In the genomic region with DNA sequence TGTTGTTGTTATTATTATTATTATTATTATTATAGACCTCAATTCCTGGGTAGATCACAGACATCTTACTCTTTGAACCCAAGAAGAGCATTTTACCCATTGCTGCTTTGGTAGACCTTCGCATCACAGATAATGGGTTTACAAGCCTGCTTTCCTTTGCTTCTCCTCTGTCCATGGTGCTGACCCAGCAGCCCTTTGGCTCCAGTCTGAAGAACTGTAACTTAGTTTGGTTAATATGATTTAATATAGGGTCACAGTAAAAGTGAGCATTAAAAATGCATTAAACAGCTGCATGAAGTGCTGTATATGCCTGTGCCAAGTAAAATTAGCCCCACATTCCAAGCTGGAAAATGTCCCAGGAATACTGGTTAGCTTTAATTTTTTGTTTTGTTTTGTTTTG, we compare ENCODE assay signal across 9 mouse cellular contexts. TPM values are rescaled to one million over a fixed set of nuclear protein-coding genes. Genes with fewer than 3 reads are reported as not detected.
DNase-seq lines count a peak whose midpoint lies in the region; ATAC-seq lines count a peak whose summit lies in the region.
"Had no signal": no experiment of that assay in that cellular context is flagged by ENCODE, and none has a peak within 500 bp of the region (broad histone marks: within the 10 kb centered on the region; RNA-seq: fewer than 3 reads in every experiment).

No protein-coding gene starts in this region.

- H3K36me3 ChIP-seq in neural tube, embryonic 15.5 days, result no peaks in the 10 kb centered on the region

- no peaks in the 10 kb centered on the region for H3K9me3 ChIP-seq in neural tube, embryonic 15.5 days (replicated peaks)

- H3K9ac ChIP-seq in neural tube, embryonic 15.5 days (replicated peaks), result no peak overlapping the region
- H3K9ac ChIP-seq: liver, embryonic 14.5 days had no signal

- H3K27me3 ChIP-seq in neural tube, embryonic 15.5 days (replicated peaks), result no peaks in the 10 kb centered on the region

- no peak overlapping the region for H3K27ac ChIP-seq in neural tube, embryonic 15.5 days (replicated peaks)
- H3K27ac ChIP-seq: liver, embryonic 14.5 days had no signal

- 40% methylated on average over 1 of the region's 1 CpGs for WGBS in neural tube, embryonic 15.5 days

- H3K4me1 ChIP-seq in neural tube, embryonic 15.5 days, result peaks cover 27% of the 10 kb centered on the region

- H3K4me3 ChIP-seq in neural tube, embryonic 15.5 days (replicated peaks), result no peak overlapping the region

- no peak overlapping the region for H3K4me2 ChIP-seq in neural tube, embryonic 15.5 days

- peak; percentile 39 for DNase-seq in neural tube, embryonic 10.5 days (ENCODE audit: extremely low spot score, low spot score)
- peak; percentile 65 to 78 for DNase-seq in adrenal gland, postnatal 36 days
- peak; percentile 89 for DNase-seq in kidney, postnatal 4 days
- peak; percentile 61 for DNase-seq in thymus, postnatal 4 days
- DNase-seq in left cerebral cortex, adult 18-20 months (ENCODE audit: low spot score in 2 of 2), result no peak
- no peak for DNase-seq in frontal cortex, postnatal 36 days (ENCODE audit: low spot score in 2 of 2)

- no peak for ATAC-seq in neural tube, embryonic 15.5 days (ENCODE audit: low FRiP score)

RNA-seq across cellular contexts. Expression of gene Zkscan2, which starts 3.1 kb away (rescaled TPM):
- 9.1 and 11.4 TPM in 2 replicates for polyA plus RNA-seq in neural tube, embryonic 15.5 days (2015; fragmentation: Nextera tagmentation; extraction: Ambion mirVana)
- total RNA-seq in adrenal gland, postnatal 36 days (2021), result 1 to 10 TPM; 1.2 to 1.5 TPM
- 10 to 100 TPM; 17.0 to 21.7 TPM for total RNA-seq in left cerebral cortex, adult 18-20 months (2021)

RNA-seq across cellular contexts. Expression of gene Aqp8, which starts 41.3 kb away (rescaled TPM):
- 0.15 TPM in 1 of 2 replicates, not detected in the other for polyA plus RNA-seq in neural tube, embryonic 15.5 days (2015; fragmentation: Nextera tagmentation; extraction: Ambion mirVana)
- not detected for total RNA-seq in adrenal gland, postnatal 36 days (2021)
- total RNA-seq in left cerebral cortex, adult 18-20 months (2021), result not detected
- polyA plus RNA-seq: cortical plate, adult 2 months had no signal

Comparison
In these comparisons a context has a peak if more than half of its experiments do, and no peak if none do; other contexts are left out.
1. DNase-seq: peak in neural tube, embryonic 10.5 days (single experiment), adrenal gland, postnatal 36 days (2 of 2), kidney, postnatal 4 days (2 of 2) and thymus, postnatal 4 days (single experiment); none in left cerebral cortex, adult 18-20 months (0 of 2) and frontal cortex, postnatal 36 days (0 of 2).
2. RNA of gene Zkscan2, which starts 3.1 kb away (total RNA-seq): 17.0 to 21.7 TPM in left cerebral cortex, adult 18-20 months; 1.2 to 1.5 TPM in adrenal gland, postnatal 36 days; every median in the first group is over 4 times any median in the second.